Mouse (Mus musculus): ENCODE results near the gene Nek5.
"Not testable (repeated sequence)": the region's sequence is repeated elsewhere in the genome, so short reads cannot be mapped to it uniquely, and the experiment has no call there.

Gene Nek5

DNA sequence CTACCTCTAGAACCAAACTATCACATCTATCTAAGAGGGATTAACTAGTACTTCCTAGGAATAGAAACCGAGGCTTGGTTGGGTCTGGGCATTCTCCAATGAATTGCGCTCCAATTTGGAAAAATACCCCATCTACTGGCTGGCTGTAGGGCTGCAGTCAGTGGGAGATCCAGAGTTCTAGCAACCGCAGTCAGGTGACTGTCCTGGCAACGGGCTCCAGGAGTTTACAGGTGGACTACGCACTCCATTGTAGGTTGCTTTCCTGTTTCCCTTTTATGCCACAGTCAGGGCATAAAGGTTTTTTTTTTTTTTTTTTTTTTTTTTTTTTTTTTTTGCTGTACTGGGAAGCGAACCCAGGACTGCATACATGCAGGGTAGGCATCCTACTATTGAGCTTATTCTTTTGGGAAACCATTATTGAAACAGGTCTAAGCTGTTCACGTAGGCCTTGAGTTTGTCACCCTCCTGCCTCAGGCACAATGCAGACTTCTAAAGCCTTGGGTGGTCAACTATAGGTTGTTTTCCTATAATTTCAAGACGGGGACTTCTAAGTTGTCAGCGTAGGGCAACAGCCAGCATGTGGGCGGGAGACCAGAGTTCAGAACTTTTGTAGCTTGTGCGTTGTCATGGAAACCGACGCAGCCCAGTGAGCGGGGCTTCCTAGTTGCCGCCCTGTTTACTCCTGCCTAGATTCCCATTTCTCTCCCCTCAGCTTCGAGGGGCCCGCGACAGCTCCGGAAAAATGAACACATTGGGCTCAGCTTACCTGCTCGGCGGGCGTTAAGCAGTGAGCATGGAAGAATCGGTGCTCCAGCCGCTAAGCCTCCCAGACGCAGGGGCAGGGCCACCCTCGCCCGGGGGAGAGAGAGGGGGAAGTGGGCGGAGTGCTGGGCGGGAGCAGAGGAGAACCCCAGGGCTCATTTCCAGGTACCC is at the start of gene Nek5:
Gene Nek5 (minus strand): TSS at position 834 of the 933 bp plus-strand sequence.
- in situ Hi-C loops (cut with MboI; ENCODE audit: low pct_unique_long_range_greater_than_20kb in 1 of 2, low sequenced_read_pairs in 2 of 2, unreplicated experiment in 1 of 2), result loop anchor here in 1 of 2 experiments (5.0 kb wide), 1 partner anchor 47 kb away; no protein-coding TSS in a partner anchor

DNA sequence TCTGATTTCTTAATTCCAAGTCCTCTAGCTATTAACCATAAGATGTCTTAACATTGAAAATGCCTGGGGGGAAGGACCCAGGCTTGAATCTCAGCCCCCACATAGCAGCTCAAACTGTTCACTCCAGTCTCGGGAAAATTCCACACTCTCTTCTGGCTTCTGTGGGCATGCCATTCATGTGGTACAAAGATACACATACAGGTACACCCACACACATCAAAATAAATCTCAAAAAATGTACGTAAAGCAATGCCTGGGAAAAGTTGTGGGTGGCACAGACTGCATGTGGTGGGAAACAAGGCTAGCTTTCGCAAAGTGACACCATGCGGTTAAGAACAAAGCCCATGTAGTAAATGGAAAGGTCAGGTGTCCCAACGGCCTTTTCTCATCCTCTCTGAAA is 44.3 kb upstream of the Nek5 start:
- in situ Hi-C loops (cut with MboI; ENCODE audit: low pct_unique_long_range_greater_than_20kb in 1 of 2, low sequenced_read_pairs in 2 of 2, unreplicated experiment in 1 of 2), result no loop called here

DNA sequence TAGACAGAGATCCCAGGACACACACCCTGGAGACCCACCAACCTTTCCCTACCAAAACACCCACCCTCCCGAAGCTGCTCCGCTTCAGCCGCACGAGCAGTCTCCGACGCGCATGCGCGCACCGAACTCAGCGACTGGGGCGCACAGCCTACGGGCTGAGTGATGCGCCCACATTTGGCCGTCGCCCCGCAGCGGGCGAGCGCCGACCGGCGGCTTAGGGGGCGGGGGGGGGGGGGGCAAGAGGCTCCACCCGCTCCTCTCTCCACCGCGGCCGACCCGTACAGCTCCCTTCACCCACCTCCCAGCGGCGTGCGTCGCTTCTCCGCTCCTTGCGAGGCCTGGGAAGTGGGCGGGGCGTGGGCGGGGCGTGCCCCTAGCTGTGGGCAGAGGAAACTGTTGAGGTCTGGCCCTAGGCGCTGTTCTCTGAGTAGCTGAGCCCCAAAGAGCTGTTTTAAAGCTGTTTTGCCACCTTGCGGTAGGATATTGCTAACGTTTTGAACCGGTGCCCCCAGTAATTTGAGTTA is 41.3 kb upstream of the Nek5 start, which contains the start of gene Nek3:
Gene Nek3 (minus strand): TSS at position 356 of the 524 bp plus-strand sequence.
- in situ Hi-C loops (cut with MboI; ENCODE audit: low pct_unique_long_range_greater_than_20kb in 1 of 2, low sequenced_read_pairs in 2 of 2, unreplicated experiment in 1 of 2), result no loop called here

DNA sequence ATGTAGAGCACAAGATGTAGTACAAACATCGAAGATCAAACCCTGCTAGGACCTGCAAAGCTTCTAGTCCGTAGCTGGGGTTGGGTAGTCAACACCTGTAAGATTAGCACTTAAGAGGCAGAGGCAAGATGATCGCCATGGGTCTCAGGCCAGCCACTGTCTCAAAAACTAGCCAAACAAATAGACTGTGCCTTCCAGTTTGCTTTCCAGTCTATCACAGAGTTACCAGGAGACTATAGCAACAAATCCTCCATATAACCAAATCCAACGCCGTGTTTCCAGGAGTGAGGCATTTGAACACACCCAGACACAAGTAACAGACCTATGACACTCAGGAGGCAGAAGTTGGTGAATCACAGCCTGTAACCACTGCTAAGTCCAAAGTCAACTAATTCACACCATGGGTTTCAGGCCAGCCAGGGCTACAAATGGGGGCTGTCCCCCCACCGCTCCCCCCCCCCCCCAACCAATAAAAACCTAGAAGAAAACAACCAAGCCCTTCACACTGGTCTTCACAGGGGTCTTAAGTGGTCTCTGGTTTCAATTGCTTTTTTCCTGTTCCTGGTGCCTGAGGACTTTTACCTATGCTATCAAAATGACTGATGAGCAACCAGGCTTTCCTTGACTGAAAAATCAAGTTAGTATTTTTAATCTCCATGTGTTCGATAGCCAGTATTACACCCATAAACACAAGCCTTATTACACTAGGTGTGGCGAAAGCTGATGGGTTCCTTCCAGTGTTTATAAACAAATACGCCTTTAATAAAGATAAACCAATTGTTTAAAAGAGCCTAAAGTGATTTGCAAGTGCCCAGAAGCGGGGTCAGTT is 40.6 kb upstream of the Nek5 start:
- in situ Hi-C loops (cut with MboI; ENCODE audit: low pct_unique_long_range_greater_than_20kb in 1 of 2, low sequenced_read_pairs in 2 of 2, unreplicated experiment in 1 of 2), result no loop called here

DNA sequence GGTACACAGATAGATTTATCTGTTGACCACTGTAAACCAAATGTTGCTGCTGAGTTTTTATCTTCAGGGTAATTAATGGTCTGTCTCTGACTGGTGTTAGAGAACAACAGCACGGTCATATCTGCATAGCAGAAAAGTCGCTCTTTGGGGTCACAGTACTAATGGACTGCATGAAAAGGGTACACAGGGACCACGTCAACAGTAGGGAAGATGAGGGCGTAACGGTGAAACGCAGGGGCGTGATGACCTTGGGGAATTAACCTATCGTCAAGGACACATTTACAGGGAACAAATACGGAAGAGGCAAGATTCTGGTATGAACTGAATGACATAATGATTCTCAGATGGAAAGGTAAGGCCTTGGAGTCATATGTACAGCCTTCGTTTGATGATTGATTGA is 39.6 kb upstream of the Nek5 start:
- in situ Hi-C loops (cut with MboI; ENCODE audit: low pct_unique_long_range_greater_than_20kb in 1 of 2, low sequenced_read_pairs in 2 of 2, unreplicated experiment in 1 of 2), result no loop called here

DNA sequence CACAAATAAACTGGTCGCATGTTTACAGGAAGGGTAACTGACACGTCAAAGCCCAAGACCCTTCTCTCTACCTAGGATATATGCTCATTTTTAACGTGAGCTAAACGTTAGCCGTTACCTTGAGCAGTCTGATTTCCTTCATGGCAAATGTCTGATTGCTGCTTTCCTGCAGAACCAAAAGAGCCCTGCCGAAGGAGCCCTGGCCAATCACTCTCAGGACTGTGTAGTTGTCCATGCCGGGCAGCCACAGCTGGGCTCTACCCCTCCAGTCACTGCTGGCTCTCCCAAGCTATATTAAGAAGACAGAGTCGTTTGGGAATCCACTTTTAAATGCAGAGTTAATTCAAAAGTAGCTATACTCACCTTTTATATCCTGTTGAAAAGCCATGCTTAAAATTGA is 37.4 kb upstream of the Nek5 start:
- in situ Hi-C loops (cut with MboI; ENCODE audit: low pct_unique_long_range_greater_than_20kb in 1 of 2, low sequenced_read_pairs in 2 of 2, unreplicated experiment in 1 of 2), result no loop called here

DNA sequence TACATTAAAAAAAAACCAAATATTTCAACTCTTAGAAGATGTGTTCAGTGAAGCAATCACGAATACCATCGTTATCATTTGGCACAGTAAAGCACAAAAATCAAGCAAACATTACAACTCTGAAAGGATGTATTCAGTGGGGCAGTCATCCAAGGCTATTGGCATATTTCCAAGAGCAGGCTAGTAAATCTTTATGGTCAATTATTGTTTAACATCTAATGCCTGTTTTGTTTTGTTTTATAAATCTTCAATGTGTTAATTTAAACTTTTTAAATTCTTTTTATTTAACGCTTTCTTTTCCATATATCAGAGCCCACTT is 25.5 kb upstream of the Nek5 start:
- in situ Hi-C loops (cut with MboI; ENCODE audit: low pct_unique_long_range_greater_than_20kb in 1 of 2, low sequenced_read_pairs in 2 of 2, unreplicated experiment in 1 of 2), result no loop called here

DNA sequence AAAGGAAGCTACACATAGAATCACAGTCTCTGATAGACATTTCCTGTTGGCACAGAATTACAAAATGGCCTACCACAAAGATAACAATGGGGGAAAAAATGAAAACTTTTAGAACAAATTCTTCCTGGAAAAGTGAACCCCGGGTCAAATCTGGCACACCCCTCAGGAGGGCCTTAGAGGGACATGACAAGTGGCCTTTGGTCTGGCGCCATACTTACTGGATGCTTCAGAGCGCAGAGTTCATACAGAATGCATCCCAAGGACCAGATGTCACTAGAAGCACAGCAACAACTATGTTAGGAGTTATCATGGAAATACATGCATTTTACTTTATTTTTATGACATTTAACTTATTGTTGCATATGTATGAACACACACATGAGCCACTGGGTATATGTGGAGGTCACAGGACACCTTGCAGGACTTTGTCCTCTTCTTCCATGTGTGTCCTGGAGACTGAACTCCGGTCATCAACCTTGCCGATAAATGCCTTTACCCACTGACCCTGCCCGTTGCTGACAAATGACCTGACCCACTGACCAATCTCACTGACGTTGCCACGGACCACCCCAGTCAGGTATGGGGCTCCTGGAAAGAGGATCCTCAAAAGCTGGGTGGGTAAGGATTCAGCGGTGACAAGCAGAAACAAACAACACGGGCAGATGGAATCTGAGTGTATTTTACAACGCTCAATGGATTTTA is 24.9 kb upstream of the Nek5 start:
- in situ Hi-C loops (cut with MboI; ENCODE audit: low pct_unique_long_range_greater_than_20kb in 1 of 2, low sequenced_read_pairs in 2 of 2, unreplicated experiment in 1 of 2), result no loop called here

DNA sequence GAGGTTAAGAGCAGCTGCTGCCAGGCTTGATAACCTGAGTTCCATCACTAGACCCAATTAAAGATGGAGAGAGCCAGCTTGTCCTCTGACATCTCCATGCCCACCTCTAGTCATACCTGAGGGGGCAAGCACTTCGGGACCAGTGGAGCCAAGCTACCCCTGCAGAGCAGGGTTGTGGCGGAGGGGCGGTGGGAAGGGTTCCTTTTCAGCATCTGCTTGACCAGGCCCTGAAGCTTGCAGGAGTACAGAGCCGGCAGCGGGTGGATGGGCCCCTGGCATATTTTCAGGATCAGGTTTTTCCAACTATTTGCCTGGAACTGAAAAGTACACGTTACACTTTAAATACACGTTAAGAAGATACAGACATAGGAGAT is 23.5 kb upstream of the Nek5 start:
- in situ Hi-C loops (cut with MboI; ENCODE audit: low pct_unique_long_range_greater_than_20kb in 1 of 2, low sequenced_read_pairs in 2 of 2, unreplicated experiment in 1 of 2), result no loop called here

DNA sequence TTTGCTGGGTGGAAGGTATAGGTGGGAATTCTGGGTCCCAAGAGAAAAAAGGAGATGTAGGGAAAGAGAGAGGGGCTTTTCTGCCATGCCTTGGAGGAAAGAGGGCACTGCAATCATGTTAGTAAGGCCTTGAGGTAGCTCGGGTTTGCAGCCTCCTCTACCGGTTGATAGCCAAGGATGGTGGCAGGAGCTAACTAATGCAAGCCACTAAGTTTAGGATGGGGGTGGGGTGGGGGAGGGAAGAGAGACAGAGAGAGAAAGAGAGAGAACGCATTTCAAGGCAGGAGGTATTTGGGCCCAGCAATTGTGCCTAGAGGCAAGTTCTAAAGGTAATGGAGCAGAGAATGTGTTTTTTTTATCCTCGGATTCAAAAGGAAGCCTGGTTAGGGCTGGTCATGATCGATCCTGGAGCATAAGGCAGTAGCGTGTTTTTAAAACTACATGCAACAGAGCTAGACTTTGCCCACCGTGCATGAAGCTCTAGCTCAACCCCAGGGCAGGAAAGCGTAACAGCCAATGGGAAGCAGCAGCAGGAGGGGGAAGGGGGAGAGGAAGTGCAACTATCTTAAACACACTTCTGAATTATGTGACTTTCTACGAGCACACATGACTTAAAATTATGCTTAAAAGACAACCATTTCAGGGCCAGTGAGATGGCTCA is 23.0 kb upstream of the Nek5 start:
- in situ Hi-C loops (cut with MboI; ENCODE audit: low pct_unique_long_range_greater_than_20kb in 1 of 2, low sequenced_read_pairs in 2 of 2, unreplicated experiment in 1 of 2), result no loop called here

DNA sequence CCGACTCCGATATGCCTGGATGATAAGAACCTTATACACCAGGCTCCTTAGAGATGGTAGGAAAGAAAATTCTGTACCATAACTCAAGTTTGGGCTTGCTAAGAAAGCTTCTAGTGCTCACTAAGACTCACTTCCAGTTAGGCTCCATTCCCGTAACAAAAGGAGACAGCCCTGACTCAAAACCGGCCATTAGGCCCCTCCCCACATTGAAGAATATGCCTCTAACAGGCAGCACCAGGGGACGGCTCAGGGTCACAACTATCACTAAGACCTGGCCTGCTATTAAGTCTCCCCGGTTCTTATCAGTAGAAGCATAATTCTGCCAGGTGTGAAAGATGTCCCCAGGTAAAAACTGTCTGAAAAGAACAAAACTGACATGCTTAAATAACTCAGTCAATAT is 21.0 kb upstream of the Nek5 start:
- in situ Hi-C loops (cut with MboI; ENCODE audit: low pct_unique_long_range_greater_than_20kb in 1 of 2, low sequenced_read_pairs in 2 of 2, unreplicated experiment in 1 of 2), result no loop called here

DNA sequence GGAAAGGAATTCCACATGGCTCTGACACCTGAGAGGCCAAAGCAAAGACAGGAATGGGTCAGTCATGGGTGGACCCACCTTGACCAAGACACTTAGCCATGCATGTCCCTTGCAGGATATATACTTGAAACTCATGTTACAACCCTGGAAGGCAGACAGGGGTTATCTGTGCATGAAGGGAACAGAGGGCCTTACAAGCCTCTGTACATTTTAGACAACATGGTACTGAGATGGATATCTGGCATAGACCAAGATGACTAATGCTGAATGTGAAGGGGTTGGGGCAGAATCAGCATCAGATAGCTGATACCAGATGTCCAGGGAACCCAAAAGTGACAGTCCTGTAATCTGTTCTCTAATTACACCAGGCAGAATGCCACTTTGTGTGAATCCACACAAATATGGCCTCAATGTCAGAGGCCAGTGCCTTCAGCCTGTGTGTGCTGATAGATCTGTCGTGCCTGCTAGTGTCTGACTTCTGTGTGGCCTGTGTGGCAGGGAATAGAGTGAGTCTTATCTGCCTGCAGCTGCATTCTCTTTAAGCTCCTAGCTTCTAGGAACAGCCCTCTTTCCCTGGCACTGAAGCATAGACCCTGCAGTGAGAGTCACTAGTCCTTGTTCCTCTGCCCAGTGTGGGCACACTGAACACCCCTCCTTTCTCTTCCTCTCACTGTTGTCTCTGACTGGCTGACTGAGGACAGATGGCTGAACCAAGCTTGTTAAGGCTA is 19.1 kb upstream of the Nek5 start:
- in situ Hi-C loops (cut with MboI; ENCODE audit: low pct_unique_long_range_greater_than_20kb in 1 of 2, low sequenced_read_pairs in 2 of 2, unreplicated experiment in 1 of 2), result no loop called here

DNA sequence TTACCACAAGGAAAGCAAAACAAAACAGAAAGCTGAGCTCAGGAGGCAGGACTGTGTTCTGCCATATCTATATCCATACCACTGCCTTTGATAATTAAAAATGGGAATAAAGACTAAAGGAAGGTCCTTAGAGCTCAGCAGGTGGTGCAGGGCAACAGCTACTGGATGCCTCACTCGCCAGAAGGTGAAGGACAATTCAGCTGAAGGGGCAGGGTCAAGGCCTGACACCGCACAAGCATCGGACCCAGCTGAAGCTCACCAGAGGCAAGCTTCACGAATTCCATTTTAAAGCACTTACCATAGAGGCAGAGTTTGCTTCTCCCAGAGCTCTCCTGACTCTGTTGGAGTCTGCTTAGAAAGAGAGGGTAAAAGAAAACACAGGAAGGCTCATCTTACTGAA is 17.7 kb upstream of the Nek5 start:
- in situ Hi-C loops (cut with MboI; ENCODE audit: low pct_unique_long_range_greater_than_20kb in 1 of 2, low sequenced_read_pairs in 2 of 2, unreplicated experiment in 1 of 2), result no loop called here

DNA sequence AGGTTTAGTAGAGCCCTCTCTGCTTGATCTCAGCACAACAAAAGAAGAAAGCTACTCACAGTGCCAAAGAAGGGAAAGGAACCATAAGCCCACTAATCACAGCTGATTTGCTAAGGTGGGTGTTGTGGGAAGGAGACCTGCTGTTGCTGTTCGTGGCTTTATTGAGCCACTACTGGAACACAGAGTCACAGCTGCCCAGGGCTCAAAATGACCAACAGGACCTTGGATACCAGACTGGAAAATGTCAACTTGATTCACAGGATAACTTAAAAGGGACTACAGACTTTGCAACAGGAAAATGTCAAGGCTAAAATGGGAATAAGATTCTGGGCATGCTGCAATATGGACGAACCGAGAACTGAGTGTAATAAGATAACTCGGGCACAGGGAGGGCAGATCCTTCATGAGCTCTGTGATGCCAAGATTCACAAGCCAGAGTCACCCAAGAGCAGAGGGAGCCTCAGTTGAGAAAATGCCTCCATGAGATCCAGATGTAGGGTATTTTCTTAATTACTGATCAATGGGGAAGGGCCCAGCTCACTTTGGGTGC is 17.1 kb upstream of the Nek5 start:
- in situ Hi-C loops (cut with MboI; ENCODE audit: low pct_unique_long_range_greater_than_20kb in 1 of 2, low sequenced_read_pairs in 2 of 2, unreplicated experiment in 1 of 2), result no loop called here

DNA sequence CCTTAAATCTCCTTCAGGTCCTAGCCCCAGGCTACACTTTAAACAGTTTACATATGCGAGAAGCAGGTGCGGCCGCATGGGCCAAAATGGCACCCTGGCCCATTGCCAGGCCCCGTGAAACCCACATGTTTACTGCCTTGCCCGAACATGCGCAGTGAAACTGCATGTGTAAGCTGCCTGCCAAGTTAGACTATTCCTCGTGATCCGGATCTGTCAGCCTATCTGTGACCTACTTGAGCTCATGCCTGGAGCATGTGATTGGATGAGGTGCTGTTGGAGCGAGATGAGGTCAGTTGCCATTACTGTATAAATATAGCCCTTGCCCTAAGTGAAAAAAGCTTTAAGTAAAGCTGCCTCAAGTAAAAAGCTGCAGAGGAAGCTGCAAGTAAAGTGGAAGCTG is 11.6 kb upstream of the Nek5 start:
- in situ Hi-C loops (cut with MboI; ENCODE audit: low pct_unique_long_range_greater_than_20kb in 1 of 2, low sequenced_read_pairs in 2 of 2, unreplicated experiment in 1 of 2), result not testable (repeated sequence)

DNA sequence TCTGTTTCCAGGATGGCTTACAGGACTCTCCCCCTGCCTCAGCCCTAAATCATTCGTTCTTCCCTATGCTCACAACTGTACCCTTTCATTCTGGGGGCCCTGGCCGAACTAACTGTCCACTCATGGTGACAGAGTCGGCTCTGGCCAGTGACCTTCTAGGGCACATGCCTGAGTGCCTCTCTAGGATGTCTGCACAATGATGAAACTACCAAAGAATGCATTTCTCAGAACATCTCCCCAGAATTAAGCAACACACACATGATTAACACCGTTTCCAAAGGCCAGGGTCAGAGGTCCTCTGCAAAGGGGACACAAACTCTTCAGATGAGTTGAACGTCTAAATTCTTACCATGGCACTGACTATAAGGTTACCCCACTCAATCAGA is 9.9 kb upstream of the Nek5 start:
- in situ Hi-C loops (cut with MboI; ENCODE audit: low pct_unique_long_range_greater_than_20kb in 1 of 2, low sequenced_read_pairs in 2 of 2, unreplicated experiment in 1 of 2), result no loop called here

DNA sequence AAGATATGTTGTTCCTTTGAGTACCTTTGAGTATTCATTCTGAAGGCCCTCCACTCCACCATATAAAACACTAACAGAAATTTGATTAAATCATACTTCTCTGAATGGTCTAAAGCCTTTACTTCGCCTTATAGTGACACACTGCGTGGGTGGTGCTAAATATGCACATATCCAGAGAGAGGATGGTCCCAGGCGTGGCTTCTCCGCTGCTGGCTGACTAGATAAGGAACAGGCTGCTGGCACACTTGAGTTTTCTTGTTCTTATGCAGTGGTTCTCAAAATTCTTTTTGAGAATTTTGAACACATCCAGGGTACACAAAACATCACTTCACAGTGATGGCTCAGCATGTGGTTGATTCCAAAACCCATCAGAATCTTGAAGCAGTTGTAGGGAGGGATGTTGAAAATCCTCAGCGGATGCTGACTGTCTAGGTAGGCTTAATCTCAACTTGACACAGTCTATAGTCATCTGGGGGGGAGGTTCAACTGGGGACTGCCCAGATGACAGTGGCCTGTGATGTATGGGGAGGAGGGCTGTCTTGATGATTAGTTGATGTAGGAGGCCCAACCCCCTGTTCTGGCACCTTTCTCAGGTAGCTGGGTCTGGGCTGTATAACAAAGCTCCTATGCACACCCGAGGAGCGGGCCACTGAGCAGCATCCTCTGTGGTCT is 9.4 kb upstream of the Nek5 start:
- in situ Hi-C loops (cut with MboI; ENCODE audit: low pct_unique_long_range_greater_than_20kb in 1 of 2, low sequenced_read_pairs in 2 of 2, unreplicated experiment in 1 of 2), result no loop called here

All from mouse embryonic stem cell (cell line).